Mouse (Mus musculus) adrenal gland (tissue): ENCODE measurements around the gene Psmd4.
"Not testable (repeated sequence)": the region's sequence is repeated elsewhere in the genome, so short reads cannot be mapped to it uniquely, and the experiment has no call there.

Source experiments
- intact Hi-C: fragments of 180-260 bp; cut with DNase I; formaldehyde crosslinking; loops from one replicate; pipeline ENCODE4 v1.15.1; 2025

Psmd4 gene

DNA sequence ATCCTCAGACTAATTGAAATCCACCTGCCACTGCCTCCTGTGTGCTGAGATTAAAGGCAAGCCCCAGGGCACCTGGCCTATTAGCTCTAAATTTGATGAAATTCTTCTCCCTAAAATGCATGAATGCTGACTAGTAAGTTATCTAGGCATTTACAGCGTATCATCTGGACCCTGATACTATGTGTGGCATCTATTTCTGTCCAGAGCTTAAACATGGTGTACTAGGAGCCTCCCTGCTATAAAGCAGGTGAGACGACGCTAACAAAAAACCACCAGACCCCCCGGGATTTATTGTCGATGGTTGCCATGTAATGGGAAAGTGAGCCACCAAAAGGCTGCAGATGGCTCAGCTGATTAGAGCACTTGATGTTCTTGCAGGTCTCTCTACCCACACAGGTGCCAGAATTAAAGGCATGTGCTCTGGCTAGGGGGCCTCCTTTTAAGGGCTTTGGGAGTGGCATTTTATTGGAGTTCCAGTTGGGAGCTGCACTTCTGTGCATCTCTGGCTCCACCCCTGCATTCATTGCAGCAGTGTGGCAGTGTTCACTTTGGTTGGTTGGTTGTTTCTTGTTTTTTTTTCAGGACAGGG is 15.3 kb downstream of the Psmd4 start:
- intact Hi-C loops, result no loop called here

DNA sequence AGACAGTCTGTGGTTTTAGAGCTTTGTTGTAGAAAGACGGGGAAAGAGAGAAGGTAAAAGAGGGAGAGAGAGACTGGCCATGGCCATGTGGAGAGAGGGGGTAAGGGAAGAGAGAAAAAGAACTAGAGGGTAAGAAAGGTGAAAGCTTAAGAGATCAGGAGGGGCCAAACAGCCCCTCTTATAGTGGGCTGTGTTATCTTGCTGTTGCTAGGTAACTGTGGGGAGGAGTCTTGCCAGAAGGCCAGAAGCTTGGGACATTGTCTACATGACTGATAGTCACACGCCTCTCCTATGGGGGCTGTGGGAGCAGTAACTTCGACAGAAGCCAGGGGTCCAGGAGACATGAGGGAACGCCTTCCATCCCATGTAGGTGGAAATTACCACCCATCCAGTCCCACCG is 17.2 kb downstream of the Psmd4 start:
- intact Hi-C loops, result no loop called here

DNA sequence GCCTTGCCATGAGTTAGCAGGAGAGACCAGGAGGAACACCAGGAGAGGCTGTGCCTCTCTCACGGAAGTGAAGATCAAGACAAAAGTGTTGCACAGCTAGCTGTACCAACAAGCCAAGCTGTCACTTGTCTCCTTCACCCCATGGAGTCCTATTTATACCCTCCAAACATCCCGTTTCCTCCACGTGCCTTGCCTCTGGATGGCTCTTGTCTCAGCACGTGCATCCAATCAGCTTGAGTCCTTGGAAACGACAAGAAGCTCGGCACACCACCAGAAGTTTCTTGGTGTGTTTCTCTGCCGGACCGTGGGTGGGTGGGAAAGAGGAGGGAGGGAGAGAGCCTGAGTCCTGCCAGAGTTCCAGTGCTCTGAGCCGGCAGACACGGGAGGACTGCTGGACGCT is 17.9 kb downstream of the Psmd4 start:
- intact Hi-C loops, result no loop called here

DNA sequence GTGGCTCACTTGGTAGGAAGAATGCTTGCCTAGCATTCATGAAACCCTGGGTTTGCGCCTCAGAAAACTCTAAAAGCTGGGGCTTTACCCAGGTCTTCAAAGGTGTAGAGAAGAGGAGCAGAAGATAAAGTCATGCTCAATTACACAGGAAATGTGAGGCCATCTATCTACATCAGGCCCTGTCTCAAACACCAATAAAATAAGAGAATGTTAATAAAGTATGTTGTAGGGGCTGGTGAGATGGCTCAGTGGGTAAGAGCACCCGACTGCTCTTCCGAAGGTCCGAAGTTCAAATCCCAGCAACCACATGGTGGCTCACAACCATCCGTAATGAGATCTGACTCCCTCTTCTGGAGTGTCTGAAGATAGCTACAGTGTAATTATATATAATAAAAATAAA is 21.5 kb downstream of the Psmd4 start:
- intact Hi-C loops, result not testable (repeated sequence)

DNA sequence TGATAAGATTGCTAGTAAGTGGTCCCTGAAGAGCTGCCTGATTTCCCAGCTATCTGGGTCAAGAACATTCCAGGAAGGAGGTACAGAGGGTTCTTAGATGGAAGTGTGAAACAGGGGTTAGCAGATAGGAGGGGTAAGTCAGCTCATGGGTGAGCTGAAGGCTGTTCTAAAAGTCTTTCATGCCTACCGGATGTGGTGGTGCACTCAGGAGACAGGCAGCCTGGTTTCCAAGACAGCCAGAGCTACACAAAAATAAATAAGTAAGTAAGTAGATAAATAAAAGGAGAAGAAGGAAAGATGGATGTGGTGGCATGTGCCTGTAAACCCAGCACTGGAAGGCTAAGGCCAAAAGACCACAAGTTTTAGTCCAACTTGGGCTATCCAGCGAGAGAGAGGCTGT is 23.7 kb downstream of the Psmd4 start:
- intact Hi-C loops, result no loop called here

DNA sequence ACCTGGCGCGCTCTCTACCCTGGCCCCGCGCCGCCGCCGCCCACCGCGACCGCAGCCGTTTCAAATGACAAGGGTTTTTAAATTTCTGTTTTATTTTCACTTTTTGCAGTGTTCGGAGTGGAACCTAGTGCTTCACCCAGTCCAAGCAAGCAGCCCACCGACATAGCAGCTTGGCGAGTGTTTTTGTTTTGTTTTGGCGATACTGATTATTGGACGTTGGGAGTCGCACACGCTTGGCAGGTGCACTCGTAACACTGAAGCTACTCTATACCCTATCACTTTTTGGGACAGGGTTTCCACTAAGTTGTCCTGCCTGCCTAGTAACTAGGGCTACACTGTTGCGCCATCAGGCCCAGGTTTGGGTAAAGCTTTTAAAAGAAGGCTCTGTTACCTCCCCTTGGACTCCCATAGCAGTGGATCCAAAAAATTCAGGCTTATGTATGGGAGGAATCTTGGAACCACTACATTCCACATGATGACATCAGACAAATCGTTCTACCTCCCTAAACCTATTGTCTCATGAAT is 25.8 kb downstream of the Psmd4 start:
- intact Hi-C loops, result no loop called here

DNA sequence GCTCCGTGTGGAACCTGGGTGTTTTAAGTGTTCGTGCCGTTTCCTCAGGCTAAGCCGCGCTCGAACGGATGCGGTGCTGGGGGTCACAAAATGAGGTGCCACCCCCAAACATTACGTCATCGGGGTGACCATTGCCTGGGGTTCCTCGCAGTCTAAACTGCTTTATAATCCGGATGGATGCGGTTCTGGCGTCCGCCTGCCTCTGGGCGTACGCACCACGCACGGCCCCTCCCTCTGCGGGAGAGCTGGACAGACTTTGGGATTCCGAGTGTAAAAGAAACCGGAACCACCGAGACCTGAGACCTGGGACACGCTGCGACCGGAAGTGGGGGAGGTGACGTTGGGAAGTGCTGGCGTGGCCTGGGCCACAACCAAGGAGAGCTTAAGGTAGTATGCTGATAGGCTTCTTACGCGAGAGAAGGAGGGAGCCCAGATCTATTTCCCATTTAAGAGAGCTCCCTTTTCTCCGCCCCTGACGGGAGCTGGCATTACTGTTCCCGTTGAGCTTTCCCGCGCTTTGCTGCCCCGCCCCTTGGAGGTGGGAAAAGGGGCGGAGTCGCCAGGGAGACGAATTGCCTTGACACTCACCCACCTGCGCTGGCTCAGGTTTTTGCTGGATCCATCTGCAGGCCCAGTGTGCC is 26.4 kb downstream of the Psmd4 start:
- intact Hi-C loops, result no loop called here

DNA sequence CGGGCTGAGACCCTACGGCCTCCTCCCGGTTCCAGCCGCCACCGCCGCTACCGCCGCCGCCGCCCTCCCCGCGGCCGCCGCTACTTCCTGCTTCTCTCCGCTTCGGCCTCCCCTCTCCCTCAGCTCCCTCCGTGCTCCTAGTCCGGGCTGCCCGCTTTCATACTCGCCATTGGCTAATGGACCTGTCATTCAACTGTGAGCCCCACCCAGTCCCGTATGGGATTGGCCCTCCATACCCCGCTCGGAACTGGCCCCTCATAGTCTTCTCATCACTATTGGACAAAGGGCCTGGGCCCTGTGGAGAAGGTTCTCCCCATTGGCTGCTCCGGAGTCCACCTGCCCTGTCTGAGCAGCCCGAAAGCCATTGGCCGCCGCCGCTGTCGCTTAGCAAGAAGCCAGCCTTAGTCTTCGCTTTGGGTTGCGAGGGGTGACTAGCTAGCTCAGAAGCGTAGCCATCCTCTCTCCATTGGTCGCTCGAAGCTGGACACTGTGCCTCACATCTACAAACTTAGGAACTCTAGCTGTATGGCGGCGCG is 27.0 kb downstream of the Psmd4 start, which contains the start of gene Zfp687:
Gene Zfp687, minus strand, starts transcription at position 112 of the 536 bp plus-strand sequence.
- intact Hi-C loops, result no loop called here

DNA sequence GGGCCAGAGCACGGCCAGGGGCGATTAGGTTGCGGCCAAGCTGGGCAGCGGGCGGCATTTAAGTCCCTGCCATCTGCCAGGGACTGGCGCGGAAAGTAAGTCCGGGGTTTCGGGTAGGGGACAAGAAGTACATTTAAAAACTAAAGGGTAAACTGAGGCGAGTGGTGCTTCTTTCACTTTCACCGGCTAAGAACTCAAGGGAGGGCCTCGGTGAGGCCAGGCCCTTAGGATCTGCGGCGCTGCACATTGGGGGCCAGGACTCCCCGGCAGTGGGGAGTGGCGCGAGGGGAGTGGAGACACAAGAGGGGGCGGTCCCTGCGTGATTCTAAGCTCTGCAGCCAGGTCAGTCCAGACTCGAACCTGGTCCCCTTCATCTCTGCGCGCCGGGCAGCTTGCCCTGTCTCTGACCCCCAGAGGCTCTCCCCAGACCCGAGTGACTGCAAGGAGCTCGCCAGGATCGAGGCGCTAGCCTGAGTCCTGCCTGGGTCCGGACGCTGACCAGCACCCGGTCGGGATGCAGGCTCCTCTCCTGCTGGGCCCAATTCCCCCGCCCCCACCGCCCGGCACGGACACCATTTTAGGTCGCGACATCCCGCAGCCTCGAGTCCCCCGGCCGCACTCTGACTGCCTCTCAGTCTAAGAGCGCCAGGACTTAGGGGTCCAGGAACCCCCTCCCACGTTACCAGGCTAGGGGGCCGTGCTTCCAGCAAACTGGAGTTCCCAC is 27.8 kb downstream of the Psmd4 start:
- intact Hi-C loops, result no loop called here

DNA sequence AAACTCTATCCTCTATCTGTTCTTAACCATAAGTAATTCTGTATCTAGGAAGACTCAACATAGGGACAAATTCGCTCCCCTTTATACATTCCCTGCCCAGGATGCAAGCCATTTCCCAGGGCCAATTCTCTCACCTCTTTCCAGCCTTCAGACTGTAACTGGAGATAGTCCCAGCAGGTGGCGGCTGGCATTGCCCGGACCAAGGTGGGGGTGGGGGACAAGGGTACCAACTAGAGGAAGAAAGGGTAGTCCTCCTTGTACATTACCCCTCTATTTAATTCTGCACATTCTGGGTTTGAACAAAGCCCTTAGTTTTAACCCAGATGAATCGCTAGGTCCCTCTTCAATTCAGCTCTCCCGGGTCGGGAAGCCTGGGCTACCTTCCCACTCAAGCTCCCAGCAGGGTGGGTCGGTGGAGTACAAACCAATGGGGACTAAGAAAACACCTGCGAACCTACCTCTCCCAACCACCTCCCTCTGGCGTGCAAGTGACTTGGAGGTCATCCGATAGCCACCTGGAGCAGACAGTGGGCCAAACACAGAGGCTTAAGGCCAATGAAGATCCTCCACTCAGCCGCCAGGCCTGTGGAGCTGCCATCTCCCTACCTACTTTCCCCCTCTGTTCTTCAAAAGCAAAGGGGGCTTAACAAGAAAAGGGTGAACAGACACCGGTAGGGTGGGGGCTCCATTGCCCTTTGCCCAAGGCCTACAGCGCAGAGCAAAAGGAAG is 28.6 kb downstream of the Psmd4 start:
- intact Hi-C loops, result no loop called here

DNA sequence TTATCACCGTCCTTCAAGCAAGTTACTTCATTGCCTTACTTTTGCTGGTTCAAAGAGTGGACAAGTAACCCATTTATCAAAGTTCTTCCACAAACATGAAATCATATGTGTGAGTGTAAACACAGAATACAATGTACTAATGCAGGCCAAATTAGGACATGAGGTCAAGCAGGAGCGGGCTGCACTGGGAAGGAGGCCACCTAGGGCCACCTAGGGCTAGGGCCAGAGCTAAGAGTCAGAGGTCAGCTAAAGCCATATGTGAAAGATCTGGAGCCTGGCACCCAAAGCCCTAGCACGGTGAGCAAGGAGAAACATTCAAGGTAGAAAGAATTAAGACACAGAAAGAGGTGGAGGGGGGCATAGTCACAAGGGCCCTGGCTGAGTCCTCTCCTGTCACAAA is 29.4 kb downstream of the Psmd4 start:
- intact Hi-C loops, result no loop called here

DNA sequence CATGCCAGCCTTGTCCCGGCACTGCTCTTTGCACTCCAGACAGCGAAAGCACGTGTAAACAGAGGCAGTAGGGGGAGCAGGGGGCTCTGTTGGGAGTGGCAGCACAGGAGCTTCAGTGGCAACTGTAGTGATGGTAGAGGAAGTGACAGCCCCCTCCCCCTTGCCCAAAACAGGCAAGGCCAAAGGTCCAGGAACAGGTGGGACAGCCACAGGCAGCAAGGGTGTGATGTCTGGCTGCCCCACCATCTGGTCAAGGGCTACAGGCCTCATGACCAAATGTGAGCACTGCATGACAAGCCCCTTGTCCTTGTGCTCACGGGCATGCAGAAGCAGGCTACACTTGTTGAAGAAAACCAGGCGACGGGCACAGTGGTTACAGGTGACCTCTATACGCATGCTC is 32.0 kb downstream of the Psmd4 start:
- intact Hi-C loops, result no loop called here

DNA sequence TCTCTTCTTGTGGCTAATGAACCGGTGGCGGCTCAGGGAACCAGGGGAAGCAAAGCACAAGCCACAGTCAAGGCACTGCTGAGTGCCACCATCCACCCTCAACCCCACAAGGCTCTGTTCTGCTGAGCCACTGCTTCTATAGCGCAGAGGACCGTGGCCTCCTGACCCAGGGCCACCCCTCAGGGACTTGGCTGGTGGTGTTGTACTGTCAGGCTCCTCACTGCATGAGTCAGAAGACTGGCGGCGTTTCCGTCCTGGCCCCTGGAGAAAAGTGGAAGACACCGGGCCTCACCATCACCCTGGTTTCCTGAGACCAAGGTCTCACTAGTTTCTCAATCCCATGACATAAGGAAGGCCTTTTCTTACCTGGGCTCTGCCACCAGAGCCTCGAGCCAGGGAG is 34.7 kb downstream of the Psmd4 start:
- intact Hi-C loops, result no loop called here

DNA sequence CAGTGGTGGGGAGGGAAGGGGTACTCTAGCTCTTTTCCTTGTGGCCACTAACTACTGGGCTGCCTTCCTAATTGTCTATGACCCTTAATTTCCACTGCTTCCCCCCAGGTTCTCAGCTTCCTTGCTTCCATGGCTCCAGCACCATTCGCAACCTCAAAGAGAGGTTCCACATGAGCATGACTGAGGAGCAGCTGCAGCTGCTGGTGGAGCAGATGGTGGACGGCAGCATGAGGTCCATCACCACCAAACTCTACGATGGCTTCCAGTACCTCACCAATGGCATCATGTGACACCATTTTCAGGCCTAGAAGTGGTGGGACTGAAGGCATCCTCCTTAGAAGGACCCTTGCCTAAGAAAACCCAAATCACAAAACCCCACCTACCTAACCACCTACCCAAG is 36.8 kb downstream of the Psmd4 start:
- intact Hi-C loops, result no loop called here

DNA sequence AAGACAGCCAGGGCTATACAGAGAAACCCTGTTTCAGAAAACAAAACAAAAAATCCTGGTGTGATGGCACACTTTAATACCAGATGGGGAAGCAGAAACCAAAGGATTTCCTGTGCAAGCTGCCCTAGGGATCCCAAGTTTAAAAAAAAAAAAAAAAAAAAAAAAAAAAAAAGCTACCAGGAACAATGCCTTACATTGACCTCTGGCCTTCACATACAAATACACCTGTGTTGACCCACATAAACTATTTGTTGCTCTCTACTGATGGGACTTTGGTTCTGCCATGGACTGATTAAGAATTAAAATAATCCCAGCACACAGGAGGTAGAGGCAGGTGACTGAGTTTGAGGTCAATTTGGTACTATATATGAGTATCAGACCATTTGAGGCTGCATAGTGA is 39.1 kb downstream of the Psmd4 start:
- intact Hi-C loops, result no loop called here

DNA sequence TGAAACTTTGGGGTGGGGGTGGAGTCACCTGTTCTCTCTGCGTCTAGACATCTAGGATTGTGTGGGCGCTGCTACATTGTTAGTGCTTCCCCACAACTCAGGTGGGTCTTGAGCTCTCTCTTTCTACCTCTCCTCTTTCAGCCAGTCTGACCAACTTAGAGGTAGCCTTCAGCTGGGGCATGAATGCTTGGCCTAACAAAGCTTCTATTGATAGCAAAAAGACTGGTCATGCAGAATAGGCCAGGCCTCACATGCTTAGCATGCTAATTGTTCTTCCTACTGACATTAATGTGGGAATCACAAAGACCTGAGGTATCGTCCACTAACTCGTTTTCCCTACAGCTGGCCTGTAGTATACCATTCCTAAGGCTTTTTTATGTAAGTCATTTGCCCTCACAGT is 39.8 kb downstream of the Psmd4 start:
- intact Hi-C loops, result no loop called here

DNA sequence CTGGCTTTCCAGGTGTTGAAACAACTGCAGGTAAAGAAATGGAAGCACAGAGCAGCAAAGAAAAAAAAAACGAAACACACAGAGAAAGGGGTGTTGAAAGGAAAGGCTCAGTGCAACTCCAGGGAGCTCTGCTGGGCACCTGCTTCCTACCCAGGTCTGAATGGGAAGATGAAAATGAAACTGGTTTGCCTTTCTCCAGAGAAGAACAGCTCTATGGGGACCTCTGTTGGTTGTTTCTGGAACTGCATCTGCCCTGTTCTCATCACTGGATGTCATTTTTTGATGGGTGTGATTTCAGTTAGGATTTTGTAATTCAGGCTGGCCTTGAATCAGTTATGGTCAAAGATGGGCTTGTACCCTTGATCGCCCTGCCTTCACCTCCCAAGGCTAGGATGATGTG is 45.5 kb downstream of the Psmd4 start:
- intact Hi-C loops, result no loop called here

DNA sequence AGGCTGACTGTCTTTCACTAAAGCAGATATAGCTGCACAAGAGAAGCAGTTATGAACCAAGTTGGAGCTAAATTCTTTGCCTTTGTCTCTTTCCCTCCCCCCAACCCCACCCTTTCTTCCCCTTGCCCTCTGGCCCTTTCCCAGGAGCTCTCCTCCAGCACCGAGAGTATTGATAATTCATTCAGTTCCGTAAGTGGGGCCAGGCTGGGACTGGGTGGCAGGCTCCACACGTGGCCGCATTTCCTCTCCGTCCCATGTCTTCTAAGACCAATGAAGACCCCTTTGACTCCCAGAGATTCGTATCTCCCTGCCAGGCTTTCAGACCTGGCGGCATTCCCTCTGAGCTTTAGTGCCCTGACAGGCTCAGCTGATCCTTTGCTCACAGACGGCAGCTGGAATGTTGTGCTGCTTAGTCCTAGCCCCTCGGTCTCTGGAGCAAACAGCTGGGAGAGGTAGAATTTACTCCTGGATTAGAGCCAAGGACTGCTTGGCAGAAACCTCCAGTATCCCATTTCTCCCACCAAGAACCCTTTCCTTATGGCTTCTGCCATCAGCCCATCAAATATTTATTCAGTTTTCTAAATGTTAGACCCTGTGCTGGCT is 53.2 kb downstream of the Psmd4 start:
- intact Hi-C loops, result no loop called here

DNA sequence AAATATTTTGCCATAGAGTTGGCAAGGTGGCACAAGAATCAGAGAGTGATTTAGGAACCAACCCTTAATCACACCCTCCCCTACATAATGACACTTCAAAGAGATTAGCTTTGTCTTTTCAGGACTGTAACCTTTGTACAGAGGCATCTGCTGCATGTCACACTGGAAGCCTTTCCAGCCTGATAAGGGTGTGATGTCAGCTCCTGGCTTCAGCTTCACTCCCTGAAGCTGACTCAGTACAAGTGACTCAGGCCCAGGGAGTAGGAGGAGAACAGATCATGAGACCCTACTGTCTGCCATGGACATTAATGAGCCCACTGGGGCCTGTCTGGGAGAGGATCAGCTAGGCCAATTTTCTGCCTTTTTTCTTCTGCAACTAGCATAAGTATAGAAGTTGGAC is 54.8 kb downstream of the Psmd4 start:
- intact Hi-C loops, result no loop called here

DNA sequence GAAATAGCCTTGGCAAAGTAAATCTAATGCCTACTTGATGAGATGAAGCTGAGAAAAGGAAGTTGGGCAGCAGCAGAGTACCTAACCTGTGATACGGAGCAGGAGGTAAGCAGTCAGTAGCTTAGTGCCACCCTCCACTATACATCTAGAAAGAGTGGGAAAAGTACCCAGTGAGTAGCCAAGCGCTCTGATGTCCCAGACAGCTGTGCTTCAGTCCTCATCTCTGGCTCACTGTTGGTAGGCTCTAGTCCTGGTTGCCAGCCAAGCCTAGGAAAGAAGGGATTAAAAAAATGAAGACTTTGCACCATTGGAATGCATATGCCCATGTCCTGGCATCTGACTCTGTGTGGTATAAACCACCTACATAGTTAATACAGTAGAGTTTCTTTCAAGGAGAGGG is 56.9 kb downstream of the Psmd4 start:
- intact Hi-C loops, result no loop called here

DNA sequence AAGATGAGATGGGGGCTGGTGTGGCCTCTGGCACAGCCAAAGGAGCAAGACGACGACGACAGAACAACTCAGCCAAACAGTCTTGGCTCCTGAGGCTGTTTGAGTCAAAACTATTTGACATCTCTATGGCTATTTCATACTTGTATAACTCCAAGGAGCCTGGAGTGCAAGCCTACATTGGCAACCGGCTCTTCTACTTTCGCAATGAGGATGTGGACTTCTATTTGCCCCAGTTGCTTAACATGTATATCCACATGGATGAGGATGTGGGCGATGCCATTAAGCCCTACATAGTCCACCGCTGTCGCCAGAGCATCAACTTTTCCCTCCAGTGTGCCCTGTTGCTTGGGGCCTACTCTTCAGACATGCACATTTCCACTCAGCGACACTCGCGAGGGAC is 58.1 kb downstream of the Psmd4 start:
- intact Hi-C loops, result no loop called here
